Mouse (Mus musculus) C2C12 (cell line): ENCODE measurements around the gene Hoxd3. TPM values are rescaled to one million over a fixed set of nuclear protein-coding genes. Genes with fewer than 3 reads are reported as not detected.

Source experiments
- H3K27me3 ChIP-seq: one replicate; pipeline ENCODE4 v1.6.1; 2011; ENCODE audit not compliant: control insufficient read depth, insufficient read depth, insufficient read length
- H3K36me3 ChIP-seq: one replicate; pipeline ENCODE4 v1.6.1; 2011; ENCODE audit not compliant: control insufficient read depth, insufficient read depth
- H3K4me3 ChIP-seq: one replicate; pipeline ENCODE4 v1.5.1; 2011; ENCODE audit warnings: mild to moderate bottlenecking, control low read depth; ENCODE audit not compliant: poor library complexity, insufficient read depth, severe bottlenecking
- H3K79me2 ChIP-seq: one replicate; pipeline ENCODE4 v1.6.1; 2011; ENCODE audit not compliant: control insufficient read depth, insufficient read depth
- H3K79me3 ChIP-seq: one replicate; pipeline ENCODE4 v1.6.1; 2011; ENCODE audit warnings: low read depth, control low read depth
- H3ac ChIP-seq: one replicate; pipeline ENCODE3; 2011; ENCODE audit warnings: low read depth; ENCODE audit not compliant: control insufficient read depth, insufficient read length
- CEBPB ChIP-seq: IDR thresholded peaks from one replicate; pipeline ENCODE4 v1.6.1; 2011; ENCODE audit warnings: low read depth, mild to moderate bottlenecking, control low read depth, moderate library complexity
- CTCF ChIP-seq: IDR thresholded peaks from one replicate; pipeline ENCODE4 v1.5.1; 2011; ENCODE audit not compliant: control insufficient read depth, insufficient read depth, insufficient read length
- FOSL1 ChIP-seq: IDR thresholded peaks from one replicate; pipeline ENCODE4 v1.8.0; 2011; ENCODE audit warnings: mild to moderate bottlenecking, low read length; ENCODE audit not compliant: poor library complexity, insufficient read depth, severe bottlenecking
- MAX ChIP-seq: IDR thresholded peaks from one replicate; pipeline ENCODE4 v1.6.1; 2011; ENCODE audit warnings: mild to moderate bottlenecking, control low read depth
- MYOD1 ChIP-seq: IDR thresholded peaks from one replicate; pipeline ENCODE4 v1.6.1; 2011; ENCODE audit warnings: low read depth; ENCODE audit not compliant: control insufficient read depth, insufficient read length
- MYOG ChIP-seq: IDR thresholded peaks from one replicate; pipeline ENCODE4 v1.6.1; 2011; ENCODE audit not compliant: control insufficient read depth, insufficient read length; ENCODE audit errors: extremely low read depth
- USF1 ChIP-seq: IDR thresholded peaks from one replicate; pipeline ENCODE4 v1.6.1; 2011; ENCODE audit warnings: low read depth, mild to moderate bottlenecking, control low read depth, moderate library complexity
- polyA plus RNA-seq: library from polyadenylated mRNA; unstranded; fragments of >200 nt; fragmentation: generic; extraction: Trizol; gene quantifications from one replicate; pipeline ENCODE4 v1.2.1, GENCODE M21; 2012; ENCODE audit warnings: missing spikeins

Hoxd3 gene
- polyA plus RNA-seq, 1 experiment = not detected

DNA sequence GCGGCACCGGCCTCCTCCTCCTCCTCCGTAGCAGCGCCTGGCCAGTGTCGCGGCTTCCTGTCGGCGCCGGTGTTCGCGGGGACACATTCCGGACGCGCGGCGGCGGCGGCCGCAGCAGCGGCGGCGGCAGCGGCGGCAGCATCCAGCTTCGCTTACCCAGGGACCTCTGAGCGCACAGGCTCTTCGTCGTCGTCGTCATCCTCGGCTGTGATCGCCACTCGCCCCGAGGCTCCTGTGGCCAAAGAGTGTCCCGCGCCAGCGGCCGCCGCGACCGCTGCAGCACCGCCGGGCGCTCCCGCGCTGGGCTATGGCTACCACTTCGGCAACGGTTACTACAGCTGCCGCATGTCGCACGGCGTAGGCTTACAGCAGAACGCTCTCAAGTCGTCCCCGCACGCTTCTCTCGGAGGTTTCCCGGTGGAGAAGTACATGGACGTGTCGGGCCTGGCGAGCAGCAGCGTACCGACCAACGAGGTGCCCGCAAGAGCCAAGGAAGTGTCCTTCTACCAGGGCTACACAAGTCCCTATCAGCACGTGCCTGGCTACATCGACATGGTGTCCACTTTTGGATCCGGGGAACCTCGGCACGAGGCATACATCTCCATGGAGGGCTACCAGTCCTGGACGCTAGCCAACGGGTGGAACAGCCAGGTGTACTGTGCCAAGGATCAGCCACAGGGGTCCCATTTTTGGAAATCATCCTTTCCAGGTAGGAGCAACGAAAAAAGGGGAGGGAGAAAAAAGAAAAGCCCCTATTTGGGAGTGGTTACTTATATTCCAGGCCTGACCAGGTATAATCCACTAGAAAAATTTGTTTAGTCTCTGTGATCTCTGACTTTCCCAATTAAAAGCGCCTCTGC is 43.1 kb upstream of the Hoxd3 start:
- TF ChIP-seq MYOG (no peak), CTCF (no peak), MAX (no peak), FOSL1 (no peak), USF1 (no peak), CEBPB (no peak), MYOD1 (no peak)
- Histone ChIP-seq H3K27me3 (peaks cover 32% of the 10 kb centered on the region), H3K4me3 (no peak overlapping the region), H3K36me3 (no peaks in the 10 kb centered on the region), H3K79me2 (no peaks in the 10 kb centered on the region), H3ac (no peak overlapping the region), H3K79me3 (no peaks in the 10 kb centered on the region)

DNA sequence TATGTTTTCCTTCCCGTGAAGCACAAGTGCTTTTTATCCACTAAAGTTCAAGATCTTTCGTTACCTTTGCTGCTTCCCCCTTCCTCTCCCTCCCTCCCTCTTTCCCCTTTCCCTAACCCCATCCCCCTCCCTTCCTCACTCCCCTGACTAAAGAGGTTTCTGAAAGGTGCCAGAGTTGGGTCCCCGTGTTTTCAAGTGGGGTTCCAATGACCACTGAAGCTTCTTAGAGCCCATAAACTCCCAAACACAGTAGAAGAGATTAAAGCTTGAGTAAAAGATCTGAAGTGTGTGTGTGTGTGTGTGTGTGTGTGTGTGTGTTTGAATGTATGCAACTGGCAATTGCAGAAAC is 42.5 kb upstream of the Hoxd3 start:
- Histone ChIP-seq H3K79me2 (no peaks in the 10 kb centered on the region), H3ac (no peak overlapping the region), H3K27me3 (peaks cover 38% of the 10 kb centered on the region), H3K4me3 (no peak overlapping the region), H3K36me3 (no peaks in the 10 kb centered on the region), H3K79me3 (no peaks in the 10 kb centered on the region)
- TF ChIP-seq CTCF = no peak
- no peak for TF ChIP-seq MYOG
- TF ChIP-seq MYOD1 = no peak
- no peak for TF ChIP-seq MAX
- TF ChIP-seq CEBPB = no peak
- TF ChIP-seq USF1 = no peak
- TF ChIP-seq FOSL1 = no peak

DNA sequence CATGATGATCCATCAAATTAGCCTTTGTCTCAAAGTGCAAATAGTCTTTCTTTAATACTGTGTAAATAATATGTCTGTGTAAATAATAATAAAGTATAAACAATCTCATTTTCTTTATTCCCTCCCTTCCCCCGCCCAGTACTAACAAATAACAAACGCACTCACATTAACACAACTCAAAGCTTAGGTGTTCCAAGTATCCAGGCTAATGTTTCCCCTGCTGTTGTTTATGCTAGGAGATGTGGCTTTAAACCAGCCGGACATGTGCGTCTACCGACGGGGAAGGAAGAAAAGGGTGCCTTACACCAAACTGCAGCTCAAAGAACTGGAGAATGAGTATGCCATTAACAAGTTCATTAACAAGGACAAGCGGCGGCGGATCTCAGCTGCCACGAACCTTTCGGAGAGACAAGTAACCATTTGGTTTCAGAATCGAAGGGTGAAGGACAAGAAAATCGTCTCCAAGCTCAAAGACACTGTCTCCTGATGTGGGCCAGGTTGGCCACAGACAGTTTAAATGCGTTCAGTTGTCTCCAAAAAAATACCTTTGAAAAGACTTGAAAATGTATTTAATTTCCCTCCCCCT is 42.0 kb upstream of the Hoxd3 start:
- Histone ChIP-seq H3ac (no peak overlapping the region), H3K27me3 (peaks cover 43% of the 10 kb centered on the region), H3K79me2 (no peaks in the 10 kb centered on the region), H3K79me3 (no peaks in the 10 kb centered on the region), H3K36me3 (no peaks in the 10 kb centered on the region), H3K4me3 (no peak overlapping the region)
- TF ChIP-seq FOSL1 (no peak), MYOG (no peak), MYOD1 (no peak)

DNA sequence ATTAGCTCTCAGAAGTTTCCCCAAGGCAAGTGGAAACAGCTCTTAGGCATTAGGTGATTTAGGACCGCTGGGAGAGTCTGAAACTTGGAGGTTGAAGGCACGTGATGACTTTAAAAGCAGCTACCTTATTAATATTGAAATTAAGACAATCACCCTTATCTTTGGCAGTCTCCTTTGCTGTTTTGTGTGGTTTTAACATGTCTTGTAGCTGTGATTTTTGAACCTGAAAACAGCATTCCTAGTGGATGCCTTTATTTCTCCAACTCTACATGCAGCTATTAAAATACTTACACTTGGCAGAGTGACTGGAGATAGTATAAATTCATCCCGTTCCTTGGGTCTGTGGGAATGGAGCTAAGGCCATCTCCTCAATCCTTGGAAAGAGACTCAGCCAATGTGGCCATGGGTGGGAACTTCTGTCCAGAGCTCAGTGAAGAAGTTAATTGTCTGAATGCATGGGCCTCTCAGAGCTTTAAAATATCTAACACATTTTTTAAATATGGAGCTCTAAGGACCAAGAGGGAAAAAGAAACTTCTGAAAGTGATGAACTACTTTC is 41.0 kb upstream of the Hoxd3 start:
- peaks cover 53% of the 10 kb centered on the region for H3K27me3 ChIP-seq
- H3K79me2 ChIP-seq = no peaks in the 10 kb centered on the region
- no peaks in the 10 kb centered on the region for H3K36me3 ChIP-seq
- no peak for TF ChIP-seq CEBPB
- TF ChIP-seq CTCF = no peak
- no peak for TF ChIP-seq MYOG
- TF ChIP-seq FOSL1 = no peak
- no peak for TF ChIP-seq USF1
- no peak for TF ChIP-seq MAX
- H3K4me3 ChIP-seq = no peak overlapping the region
- H3ac ChIP-seq = no peak overlapping the region
- no peaks in the 10 kb centered on the region for H3K79me3 ChIP-seq

DNA sequence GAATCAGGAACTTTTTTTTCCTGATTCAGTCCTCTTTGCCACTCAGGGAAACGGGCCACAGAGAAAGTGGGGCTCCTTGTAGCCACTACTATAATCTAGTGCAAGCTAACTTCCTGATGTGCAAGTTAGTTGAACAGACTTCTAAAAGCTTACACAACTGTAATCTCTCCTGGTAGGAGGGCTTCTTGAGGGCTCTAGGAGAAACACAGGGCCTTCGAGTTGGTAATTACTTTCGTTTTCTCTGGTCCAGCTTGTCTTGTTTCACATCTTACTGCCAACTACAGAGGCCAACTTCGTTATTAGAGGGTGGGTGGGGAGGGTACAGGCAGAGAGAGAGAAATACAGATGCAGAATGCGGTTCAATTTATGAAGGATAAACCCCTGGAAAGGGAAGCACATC is 39.9 kb upstream of the Hoxd3 start:
- Histone ChIP-seq H3K27me3 (peaks cover 56% of the 10 kb centered on the region), H3K36me3 (no peaks in the 10 kb centered on the region), H3K79me3 (no peaks in the 10 kb centered on the region), H3ac (no peak overlapping the region), H3K79me2 (no peaks in the 10 kb centered on the region), H3K4me3 (no peak overlapping the region)
- TF ChIP-seq FOSL1 (no peak), MYOG (no peak), CTCF (no peak), USF1 (no peak), CEBPB (no peak), MAX (no peak), MYOD1 (no peak)
